In genomic region chr4:117115592-117115991, GRCm38 (mm10) we compare ENCODE assay signal across 25 mouse cellular contexts. TPM values are rescaled to one million over a fixed set of nuclear protein-coding genes. Genes with fewer than 3 reads are reported as not detected.
"Had no signal": no experiment of that assay in that cellular context is flagged by ENCODE, and none has a peak within 500 bp of the region (broad histone marks: within the 10 kb centered on the region; RNA-seq: fewer than 3 reads in every experiment).

No protein-coding gene starts in this region.

- ATAC-seq: intestine, postnatal 0 days; liver, embryonic 12.5 days had no signal

- H3K9ac ChIP-seq: kidney, embryonic 15.5 days; limb, embryonic 13.5 days; liver, embryonic 12.5 days; liver, embryonic 15.5 days; lung, embryonic 15.5 days; neural tube, embryonic 13.5 days had no signal

- H3K4me3 ChIP-seq: kidney, embryonic 15.5 days; limb, embryonic 10.5 days; limb, embryonic 13.5 days; liver, embryonic 12.5 days; liver, embryonic 15.5 days; lung, embryonic 15.5 days; megakaryocyte, embryonic 14.5 days; midbrain, embryonic 10.5 days; neural tube, embryonic 13.5 days had no signal

- H3K27ac ChIP-seq: kidney, embryonic 15.5 days; limb, embryonic 10.5 days; limb, embryonic 13.5 days; liver, embryonic 12.5 days; liver, embryonic 15.5 days; lung, embryonic 15.5 days; midbrain, embryonic 10.5 days; neural tube, embryonic 13.5 days; stomach, postnatal 0 days had no signal

- H3K4me1 ChIP-seq: kidney, embryonic 15.5 days had no signal

- DNase-seq: kidney, adult 8-10 months; kidney, postnatal 10 days; kidney, postnatal 36 days; liver; lung, adult 18-20 months; lung, postnatal 10 days; lung, postnatal 36 days; midbrain, embryonic 14.5 days; right cerebral cortex, adult 18-20 months; right cerebral cortex, postnatal 14 days; right cerebral cortex, postnatal 4 days had no signal

- H3K27me3 ChIP-seq: kidney, embryonic 15.5 days; limb, embryonic 13.5 days; liver, embryonic 12.5 days; liver, embryonic 15.5 days; lung, embryonic 15.5 days; neural tube, embryonic 13.5 days had no signal

- H3K9me3 ChIP-seq: kidney, embryonic 15.5 days; limb, embryonic 10.5 days; limb, embryonic 13.5 days; liver, embryonic 12.5 days; liver, embryonic 15.5 days; lung, embryonic 15.5 days; megakaryocyte, embryonic 14.5 days; midbrain, embryonic 10.5 days; neural tube, embryonic 13.5 days had no signal

- H3K4me2 ChIP-seq: kidney, embryonic 15.5 days; limb, embryonic 13.5 days; liver, embryonic 12.5 days; liver, embryonic 15.5 days; lung, embryonic 15.5 days; neural tube, embryonic 13.5 days had no signal

- H3K36me3 ChIP-seq: liver, embryonic 15.5 days had no signal

RNA-seq across cellular contexts. Expression of gene Tctex1d4, which starts 11.0 kb away (rescaled TPM):
- total RNA-seq: left cerebral cortex, postnatal 25 days had no signal
- polyA plus RNA-seq: intestine, embryonic 14.5 days; kidney, embryonic 15.5 days; limb, embryonic 10.5 days; limb, embryonic 13.5 days; liver, embryonic 12.5 days; midbrain, embryonic 10.5 days; midbrain, embryonic 14.5 days; neural tube, embryonic 13.5 days; stomach, embryonic 14.5 days had no signal
